Mouse (Mus musculus): Measurements from ENCODE around the gene Atxn2. TPM values are rescaled to one million over a fixed set of nuclear protein-coding genes. Genes with fewer than 3 reads are reported as not detected.
"Not testable (repeated sequence)": the region's sequence is repeated elsewhere in the genome, so short reads cannot be mapped to it uniquely, and the experiment has no call there.

Atxn2 gene
- polyA plus RNA-seq, 1 experiment from 2014 or later = 43.5 TPM

DNA sequence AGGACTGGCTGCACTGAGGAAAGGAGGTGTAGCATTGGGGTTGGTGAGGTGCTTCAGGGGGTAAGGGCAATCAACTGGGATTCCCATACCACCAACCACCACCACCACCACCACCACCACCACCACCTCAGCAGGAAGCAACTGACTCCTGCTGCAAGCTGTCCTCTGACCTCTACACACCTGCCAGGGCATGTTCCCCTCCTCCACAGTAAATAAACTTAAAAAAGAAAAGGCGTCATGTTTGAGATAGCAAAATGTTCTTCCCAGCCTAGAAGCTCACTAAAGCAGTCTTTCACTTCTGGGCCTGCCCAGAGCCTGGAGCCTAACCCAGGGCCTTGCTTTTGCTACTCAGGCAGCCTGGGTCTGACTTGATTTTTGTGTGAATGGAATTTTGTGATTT lies 3.2 kb downstream of the Atxn2 start:
- WGBS = 91% methylated on average over 1 of the region's 1 CpGs
- Histone ChIP-seq H3K36me3 (ENCODE audit: control insufficient read depth, insufficient read depth, low read length) (no peaks in the 10 kb centered on the region), H3K4me3 (ENCODE audit: low read depth, low read length) (no peak overlapping the region)

DNA sequence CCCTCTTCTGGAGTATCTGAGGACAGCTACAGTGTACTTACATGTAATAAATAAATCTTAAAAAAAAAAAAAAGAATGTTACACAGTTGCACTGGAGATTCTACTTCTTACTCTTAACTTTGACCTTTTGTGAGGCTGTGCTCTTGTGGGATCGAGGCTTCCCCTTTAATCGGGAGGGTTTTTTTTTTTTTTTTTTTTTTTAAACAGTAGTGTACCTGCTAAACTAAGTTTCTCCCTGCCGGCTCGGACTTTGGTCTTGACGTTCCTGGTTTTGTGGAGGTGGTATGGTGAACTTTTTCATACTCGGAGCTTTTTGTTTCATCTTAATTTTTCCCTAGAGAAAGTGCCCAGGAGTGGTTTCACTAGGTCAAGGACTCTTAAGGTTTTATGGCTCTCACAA lies 3.8 kb downstream of the Atxn2 start:
- Histone ChIP-seq H3K36me3 (ENCODE audit: control insufficient read depth, insufficient read depth, low read length) (no peaks in the 10 kb centered on the region), H3K9ac (ENCODE audit: low read length) (no peak overlapping the region), H3K4me3 (ENCODE audit: low read depth, low read length) (no peak overlapping the region), H3K9me3 (replicated peaks; ENCODE audit: control insufficient read depth, low read length) (no peaks in the 10 kb centered on the region), H3K27me3 (replicated peaks; ENCODE audit: control insufficient read depth, insufficient read depth, low read length) (no peaks in the 10 kb centered on the region), H3K4me2 (ENCODE audit: low read length) (no peak overlapping the region), H3K27ac (ENCODE audit: low read depth, low read length) (no peak overlapping the region), H3K4me1 (ENCODE audit: control insufficient read depth, insufficient read depth, low read length) (peaks cover 22% of the 10 kb centered on the region)
- ATAC-seq (no peak), DNase-seq (ENCODE audit: low spot score) (no peak)
- 87% methylated on average over 6 of the region's 6 CpGs for WGBS

More for the DNA sequence above, 3.2 kb downstream of the Atxn2 start:
- Histone ChIP-seq H3K27ac (ENCODE audit: low read depth, low read length) (no peak overlapping the region), H3K9ac (ENCODE audit: low read length) (no peak overlapping the region; the same call in 1 of the 2 replicates), H3K9me3 (replicated peaks; ENCODE audit: control insufficient read depth, low read length) (no peaks in the 10 kb centered on the region), H3K4me2 (ENCODE audit: low read length) (no peak overlapping the region; the same call in 1 of the 2 replicates), H3K27me3 (replicated peaks; ENCODE audit: control insufficient read depth, insufficient read depth, low read length) (no peaks in the 10 kb centered on the region), H3K4me1 (ENCODE audit: control insufficient read depth, insufficient read depth, low read length) (peaks cover 22% of the 10 kb centered on the region)
- no peak for DNase-seq (ENCODE audit: low spot score)
- no peak for ATAC-seq

DNA sequence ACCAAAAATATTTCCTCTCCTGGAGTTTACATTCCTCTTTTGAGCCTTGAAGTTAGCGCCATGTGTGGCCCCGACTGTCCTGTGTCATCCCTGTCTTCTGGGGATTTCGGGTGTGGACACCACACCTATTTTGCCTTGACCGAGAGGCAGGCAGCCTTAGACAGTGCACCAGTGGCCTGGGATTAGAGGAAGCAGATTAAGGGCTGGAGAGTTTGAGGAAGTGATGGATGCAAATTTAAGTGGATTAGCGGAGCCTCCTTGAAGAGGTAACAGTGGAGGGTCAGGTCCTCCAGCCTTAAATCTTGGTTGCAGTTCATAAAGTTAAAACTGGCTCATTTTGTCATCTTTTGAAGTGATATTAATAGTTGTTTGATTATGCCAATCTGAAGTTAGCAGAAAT lies 7.3 kb downstream of the Atxn2 start:
- Histone ChIP-seq H3K4me3 (ENCODE audit: low read depth, low read length) (no peak overlapping the region), H3K27me3 (replicated peaks; ENCODE audit: control insufficient read depth, insufficient read depth, low read length) (no peaks in the 10 kb centered on the region), H3K4me1 (ENCODE audit: control insufficient read depth, insufficient read depth, low read length) (peaks cover 19% of the 10 kb centered on the region), H3K36me3 (ENCODE audit: control insufficient read depth, insufficient read depth, low read length) (no peaks in the 10 kb centered on the region), H3K4me2 (ENCODE audit: low read length) (no peak overlapping the region), H3K27ac (ENCODE audit: low read depth, low read length) (no peak overlapping the region), H3K9me3 (replicated peaks; ENCODE audit: control insufficient read depth, low read length) (no peaks in the 10 kb centered on the region), H3K9ac (ENCODE audit: low read length) (no peak overlapping the region)
- ATAC-seq (no peak), DNase-seq (ENCODE audit: low spot score) (no peak)
- WGBS = 87% methylated on average over 5 of the region's 5 CpGs

DNA sequence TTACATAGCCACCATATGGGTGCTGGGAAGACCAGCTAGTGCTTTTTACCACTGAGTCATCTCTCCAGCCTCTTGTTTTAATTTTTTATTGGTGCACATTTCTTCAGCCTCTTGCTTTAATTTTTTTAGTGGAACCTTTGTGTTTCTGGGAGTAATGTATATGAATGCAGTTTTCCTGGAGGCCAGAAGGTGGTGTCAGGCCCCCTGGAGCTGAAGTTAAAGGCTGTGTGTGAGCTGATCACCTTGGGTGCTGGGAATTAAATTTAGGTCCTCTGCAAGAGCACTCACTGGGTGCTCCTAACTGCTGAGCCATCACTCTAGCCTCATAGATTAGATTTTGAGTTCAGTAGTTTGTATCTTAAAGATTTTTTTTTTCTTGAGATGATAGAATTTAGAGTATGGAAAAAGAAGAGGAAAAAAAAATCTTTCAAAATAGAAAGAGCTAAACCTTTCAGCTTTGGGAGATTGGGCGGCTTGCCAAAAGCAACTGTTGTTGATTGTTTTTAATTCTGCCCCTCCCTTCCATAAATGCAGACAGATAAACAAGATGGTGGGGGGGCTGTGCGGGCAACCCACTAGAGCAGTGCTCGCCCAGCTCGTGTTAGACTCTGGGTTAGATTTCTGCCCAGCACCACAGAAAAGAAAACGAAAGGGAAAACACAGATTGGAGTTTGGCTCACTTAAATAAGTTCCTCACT lies 9.9 kb downstream of the Atxn2 start:
- ATAC-seq (no peak), DNase-seq (ENCODE audit: low spot score) (no peak)
- 90% methylated on average over 5 of the region's 5 CpGs for WGBS
- peaks cover 3% of the 10 kb centered on the region; the same call in 1 of the 2 replicates for H3K4me1 ChIP-seq (ENCODE audit: control insufficient read depth, insufficient read depth, low read length)
- no peak overlapping the region for H3K27ac ChIP-seq (ENCODE audit: low read depth, low read length)
- H3K36me3 ChIP-seq (ENCODE audit: control insufficient read depth, insufficient read depth, low read length) = no peaks in the 10 kb centered on the region
- H3K4me2 ChIP-seq (ENCODE audit: low read length) = no peak overlapping the region
- H3K4me3 ChIP-seq (ENCODE audit: low read depth, low read length) = no peak overlapping the region
- H3K27me3 ChIP-seq (replicated peaks; ENCODE audit: control insufficient read depth, insufficient read depth, low read length) = no peaks in the 10 kb centered on the region
- H3K9me3 ChIP-seq (replicated peaks; ENCODE audit: control insufficient read depth, low read length) = no peaks in the 10 kb centered on the region
- H3K9ac ChIP-seq (ENCODE audit: low read length) = no peak overlapping the region

DNA sequence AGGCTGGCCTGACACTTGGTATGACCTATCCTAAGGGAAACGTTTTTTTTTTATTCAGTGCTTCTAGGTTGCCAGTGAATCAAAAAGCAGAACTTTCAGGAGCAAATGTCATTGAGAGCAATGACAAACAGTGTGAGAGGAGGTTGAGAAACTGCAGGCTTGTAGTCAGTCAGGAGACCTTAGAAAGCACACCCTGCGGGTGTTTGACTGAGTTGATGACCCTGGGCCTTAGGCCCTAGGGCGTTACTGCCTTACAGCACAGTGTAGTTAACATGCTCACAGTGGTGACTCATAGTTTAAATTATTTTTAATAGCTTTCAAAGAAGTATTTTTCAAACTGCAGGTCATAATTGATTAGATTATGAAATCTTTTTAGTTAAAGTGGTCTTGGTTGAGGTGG lies 10.7 kb downstream of the Atxn2 start:
- no peak overlapping the region for H3K4me2 ChIP-seq (ENCODE audit: low read length)
- no peaks in the 10 kb centered on the region for H3K27me3 ChIP-seq (replicated peaks; ENCODE audit: control insufficient read depth, insufficient read depth, low read length)
- 89% methylated on average over 3 of the region's 3 CpGs for WGBS
- H3K9me3 ChIP-seq (replicated peaks; ENCODE audit: control insufficient read depth, low read length) = no peaks in the 10 kb centered on the region
- no peak overlapping the region for H3K27ac ChIP-seq (ENCODE audit: low read depth, low read length)
- no peaks in the 10 kb centered on the region for H3K4me1 ChIP-seq (ENCODE audit: control insufficient read depth, insufficient read depth, low read length)
- no peak overlapping the region for H3K9ac ChIP-seq (ENCODE audit: low read length)
- no peak overlapping the region for H3K4me3 ChIP-seq (ENCODE audit: low read depth, low read length)
- H3K36me3 ChIP-seq (ENCODE audit: control insufficient read depth, insufficient read depth, low read length) = no peaks in the 10 kb centered on the region
- ATAC-seq (no peak), DNase-seq (ENCODE audit: low spot score) (no peak)

DNA sequence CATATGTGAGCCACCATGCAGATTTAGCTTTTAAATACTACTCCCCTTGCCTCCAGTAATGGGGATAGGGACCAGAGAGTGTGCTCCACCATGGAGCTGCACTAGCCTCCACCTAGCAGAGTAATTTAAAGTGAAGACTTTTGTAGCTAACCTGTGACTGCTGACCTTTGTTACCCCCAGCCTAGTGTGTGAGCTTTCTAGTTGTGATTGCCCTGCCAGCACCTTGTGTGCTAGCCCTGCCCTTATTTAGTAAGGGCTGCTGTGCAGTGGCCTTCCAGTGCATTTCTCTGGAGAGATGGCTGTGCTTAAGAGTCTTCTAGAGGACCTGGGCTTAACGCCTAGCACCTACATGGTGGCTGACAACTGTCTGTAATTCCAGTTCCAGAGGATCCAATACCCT lies 13.5 kb downstream of the Atxn2 start:
- H3K27me3 ChIP-seq (replicated peaks; ENCODE audit: control insufficient read depth, insufficient read depth, low read length) = no peaks in the 10 kb centered on the region
- H3K36me3 ChIP-seq (ENCODE audit: control insufficient read depth, insufficient read depth, low read length) = no peaks in the 10 kb centered on the region; the same call in 1 of the 2 replicates
- DNase-seq (ENCODE audit: low spot score) = no peak
- H3K9ac ChIP-seq (ENCODE audit: low read length) = no peak overlapping the region
- no peak for ATAC-seq
- H3K4me1 ChIP-seq (ENCODE audit: control insufficient read depth, insufficient read depth, low read length) = no peaks in the 10 kb centered on the region
- no peaks in the 10 kb centered on the region for H3K9me3 ChIP-seq (replicated peaks; ENCODE audit: control insufficient read depth, low read length)
- 90% methylated on average over 1 of the region's 1 CpGs for WGBS
- H3K4me2 ChIP-seq (ENCODE audit: low read length) = no peak overlapping the region
- no peak overlapping the region for H3K27ac ChIP-seq (ENCODE audit: low read depth, low read length)
- no peak overlapping the region for H3K4me3 ChIP-seq (ENCODE audit: low read depth, low read length)

DNA sequence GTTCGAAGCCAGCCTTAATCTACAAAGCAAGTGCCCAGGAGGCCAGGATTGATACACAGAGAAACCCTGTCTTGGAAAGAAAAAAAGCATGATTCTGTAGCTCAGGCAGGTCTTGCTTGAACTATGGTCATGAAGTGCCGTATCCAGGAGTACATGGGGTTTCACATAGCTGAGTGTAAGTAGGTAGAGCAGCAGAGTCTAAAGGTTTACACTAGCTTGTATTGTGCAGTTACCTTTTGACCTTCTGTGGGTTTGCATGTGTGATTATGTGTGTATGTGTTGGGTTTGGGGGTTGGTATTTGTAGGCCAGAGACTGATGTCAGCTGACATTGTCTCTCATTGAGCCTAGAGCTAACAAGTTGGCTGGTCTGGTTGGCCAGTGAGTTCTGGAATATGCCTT lies 18.9 kb downstream of the Atxn2 start:
- ATAC-seq = no peak
- Histone ChIP-seq H3K27ac (ENCODE audit: low read depth, low read length) (no peak overlapping the region), H3K4me1 (ENCODE audit: control insufficient read depth, insufficient read depth, low read length) (no peaks in the 10 kb centered on the region), H3K9ac (ENCODE audit: low read length) (no peak overlapping the region), H3K4me3 (ENCODE audit: low read depth, low read length) (no peak overlapping the region), H3K9me3 (replicated peaks; ENCODE audit: control insufficient read depth, low read length) (no peaks in the 10 kb centered on the region), H3K27me3 (replicated peaks; ENCODE audit: control insufficient read depth, insufficient read depth, low read length) (no peaks in the 10 kb centered on the region), H3K4me2 (ENCODE audit: low read length) (no peak overlapping the region), H3K36me3 (ENCODE audit: control insufficient read depth, insufficient read depth, low read length) (no peaks in the 10 kb centered on the region; the same call in 1 of the 2 replicates)
- 98% methylated on average over 2 of the region's 2 CpGs for WGBS
- DNase-seq (ENCODE audit: low spot score) = no peak

DNA sequence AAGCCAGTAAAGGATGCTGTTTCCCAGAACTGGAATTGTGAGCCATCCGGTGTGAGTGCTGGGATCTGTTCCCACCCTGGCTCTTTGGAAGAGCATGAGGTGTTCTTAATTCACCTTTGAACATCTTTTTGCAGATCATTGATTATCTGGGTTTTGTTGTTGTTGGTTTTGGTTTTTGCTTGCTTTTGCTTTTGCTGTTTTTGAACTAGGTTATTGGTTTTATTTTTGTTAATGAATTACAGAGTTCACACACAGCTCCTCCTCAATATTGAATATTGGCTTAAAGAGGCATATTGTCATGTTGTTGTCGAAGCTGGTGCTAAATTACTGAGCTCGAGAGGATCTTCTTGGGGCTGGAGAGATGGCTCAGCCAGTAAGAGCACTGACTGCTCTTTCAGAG lies 25.5 kb downstream of the Atxn2 start:
- H3K4me1 ChIP-seq (ENCODE audit: control insufficient read depth, insufficient read depth, low read length) = no peaks in the 10 kb centered on the region
- H3K9me3 ChIP-seq (replicated peaks; ENCODE audit: control insufficient read depth, low read length) = no peaks in the 10 kb centered on the region
- WGBS = 98% methylated on average over 3 of the region's 3 CpGs
- DNase-seq (ENCODE audit: low spot score) = no peak
- H3K4me2 ChIP-seq (ENCODE audit: low read length) = no peak overlapping the region
- no peak for ATAC-seq
- H3K4me3 ChIP-seq (ENCODE audit: low read depth, low read length) = no peak overlapping the region
- no peak overlapping the region for H3K9ac ChIP-seq (ENCODE audit: low read length)
- H3K27ac ChIP-seq (ENCODE audit: low read depth, low read length) = no peak overlapping the region
- H3K27me3 ChIP-seq (replicated peaks; ENCODE audit: control insufficient read depth, insufficient read depth, low read length) = no peaks in the 10 kb centered on the region
- H3K36me3 ChIP-seq (ENCODE audit: control insufficient read depth, insufficient read depth, low read length) = no peaks in the 10 kb centered on the region

DNA sequence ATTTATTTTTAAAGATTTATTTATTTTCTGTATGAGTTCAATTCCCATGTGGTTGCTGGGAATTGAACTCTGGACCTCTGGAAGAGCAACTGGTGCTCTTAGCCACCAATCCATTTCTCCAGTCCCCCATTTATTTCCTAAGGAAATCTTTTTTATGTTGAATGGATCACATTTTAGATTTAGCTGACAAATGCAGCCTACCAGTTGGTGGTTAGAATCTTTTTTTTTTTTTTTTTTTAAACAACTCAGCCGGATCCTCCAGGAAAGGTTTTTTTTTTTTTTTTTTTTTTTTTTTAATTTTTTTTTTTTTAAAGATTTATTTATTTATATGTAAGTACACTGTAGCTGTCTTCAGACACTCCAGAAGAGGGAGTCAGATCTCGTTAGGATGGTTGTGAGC lies 27.0 kb downstream of the Atxn2 start:
- not testable (repeated sequence) for H3K36me3 ChIP-seq (ENCODE audit: control insufficient read depth, insufficient read depth, low read length); H3K27ac ChIP-seq (ENCODE audit: low read depth, low read length); ATAC-seq; H3K9ac ChIP-seq (ENCODE audit: low read length); DNase-seq (ENCODE audit: low spot score); H3K4me3 ChIP-seq (ENCODE audit: low read depth, low read length); H3K9me3 ChIP-seq (replicated peaks; ENCODE audit: control insufficient read depth, low read length); H3K27me3 ChIP-seq (replicated peaks; ENCODE audit: control insufficient read depth, insufficient read depth, low read length); H3K4me1 ChIP-seq (ENCODE audit: control insufficient read depth, insufficient read depth, low read length); H3K4me2 ChIP-seq (ENCODE audit: low read length)
- WGBS = 80% methylated on average over 1 of the region's 2 CpGs
